Mouse (Mus musculus): Measurements from ENCODE around the gene Caprin1.
A peak's percentile ranks its signal among the peaks of the same experiment; 100 is the strongest.

Gene Caprin1

DNA sequence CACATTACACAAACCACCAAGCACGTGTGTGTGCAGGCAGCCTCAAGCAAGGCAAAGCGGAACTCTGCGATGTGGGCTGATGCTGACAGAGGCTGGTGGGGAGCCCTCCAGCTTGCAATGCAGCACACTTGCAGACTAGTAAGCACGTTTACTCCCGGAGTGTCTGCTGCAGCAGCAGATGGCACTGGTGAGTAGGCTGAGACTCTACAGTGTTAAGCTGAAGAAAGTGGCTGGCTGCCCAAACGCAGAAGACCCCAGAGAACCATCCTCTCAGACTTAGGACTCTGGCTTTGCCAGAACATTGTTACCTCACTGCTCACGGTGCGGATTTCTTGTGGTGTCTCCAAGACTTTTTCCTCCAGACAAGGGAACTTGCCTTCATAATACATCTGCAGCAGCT is 66.5 kb downstream of the Caprin1 start:
- DNase-seq (ENCODE audit: low read depth, low spot score): no peak

DNA sequence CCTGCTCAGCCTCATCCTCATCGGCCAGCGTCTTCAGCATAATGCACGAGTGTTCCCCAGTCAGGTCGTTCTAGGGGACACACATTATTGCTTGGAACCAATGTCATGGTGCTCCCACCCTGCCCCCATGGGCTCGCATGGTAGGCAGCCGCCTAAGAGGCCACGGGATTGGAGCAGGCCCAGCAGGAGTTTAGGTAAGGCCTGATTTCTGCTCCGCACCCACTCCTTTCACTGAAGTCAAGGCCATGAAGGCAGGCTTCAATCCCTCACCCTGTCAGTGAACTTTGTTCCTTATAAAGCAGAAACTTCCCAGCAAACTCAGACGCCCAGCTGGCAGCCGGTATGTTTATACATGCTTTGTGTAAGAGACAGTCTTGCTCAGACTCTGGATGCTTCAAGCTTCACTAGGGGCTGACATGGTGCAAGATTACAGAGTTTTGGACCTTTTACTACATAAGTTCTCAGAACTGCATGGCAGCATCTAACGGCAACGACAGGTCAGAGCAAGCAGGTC is 69.4 kb downstream of the Caprin1 start:
- DNase-seq (ENCODE audit: low read depth, low spot score): no peak

DNA sequence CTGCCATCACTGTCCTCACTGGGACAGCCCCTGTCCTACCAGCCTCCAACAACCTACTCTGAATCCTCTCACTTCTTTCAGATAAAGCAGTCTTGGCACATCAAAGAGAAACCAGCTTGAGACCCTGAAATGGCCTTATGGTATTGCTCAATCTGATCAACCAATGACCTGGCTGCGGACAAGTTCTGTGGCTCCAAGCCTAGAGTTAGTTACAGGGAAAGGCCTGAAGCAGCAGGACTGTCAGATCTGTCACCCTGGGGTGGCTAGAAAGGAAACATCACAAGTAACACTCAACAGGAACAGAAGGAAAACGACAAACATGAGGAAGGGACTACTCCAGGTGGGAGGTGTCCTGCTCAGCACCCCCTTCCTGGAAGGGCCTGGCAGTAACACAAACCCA is 72.9 kb downstream of the Caprin1 start:
- no peak for DNase-seq (ENCODE audit: low read depth, low spot score)

DNA sequence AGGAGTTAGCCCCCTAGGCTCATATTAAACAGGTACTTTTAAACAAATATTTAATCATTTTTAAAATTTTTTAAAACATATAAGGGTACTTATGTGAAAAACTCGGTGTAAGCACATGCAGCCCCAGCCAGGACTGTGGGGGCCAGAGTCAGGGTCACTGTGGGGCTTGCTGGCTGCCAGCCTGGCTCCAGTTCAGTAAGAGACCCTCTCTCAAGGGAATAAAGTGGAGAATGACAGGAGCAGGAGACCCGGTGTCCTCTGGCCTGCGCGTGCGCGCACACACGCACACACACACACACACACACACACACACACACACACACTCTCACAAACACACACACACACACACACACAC is 78.2 kb downstream of the Caprin1 start:
- no peak for DNase-seq (ENCODE audit: low read depth, low spot score)

DNA sequence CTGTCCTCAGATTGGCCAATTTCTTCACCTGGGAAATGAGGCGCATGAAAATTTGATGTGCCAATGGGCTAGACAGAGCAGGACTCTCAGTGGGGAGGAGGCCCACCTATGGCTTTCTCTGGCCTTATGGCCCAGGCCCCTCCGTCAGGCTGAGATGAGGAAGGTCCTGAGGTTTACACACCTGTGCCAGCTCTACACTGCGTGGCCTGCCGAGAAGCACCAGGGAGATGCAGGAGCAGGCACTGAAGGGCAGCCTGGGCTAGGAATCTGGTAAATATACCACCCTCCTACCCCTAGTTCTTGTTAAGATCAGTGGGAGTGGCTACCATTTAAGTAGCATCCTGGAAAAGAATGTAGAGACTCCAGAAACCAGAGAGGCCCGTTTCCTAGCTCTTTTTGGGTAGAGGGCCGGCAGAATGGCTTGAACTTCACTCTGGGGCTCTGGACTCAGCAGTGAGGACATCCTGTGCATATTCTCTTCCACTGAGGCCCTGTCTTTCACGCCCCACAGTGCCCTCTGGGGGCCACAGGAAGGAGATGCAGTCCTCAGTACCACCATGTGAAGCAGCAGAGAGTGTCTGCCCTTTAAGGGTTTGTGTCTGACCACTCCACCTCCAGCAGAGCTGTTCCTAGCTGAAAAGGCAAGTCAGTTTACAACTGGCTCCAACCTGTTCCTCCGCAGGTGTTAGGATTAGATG is 78.7 kb downstream of the Caprin1 start:
- DNase-seq (ENCODE audit: low read depth, low spot score): peak; percentile 72

DNA sequence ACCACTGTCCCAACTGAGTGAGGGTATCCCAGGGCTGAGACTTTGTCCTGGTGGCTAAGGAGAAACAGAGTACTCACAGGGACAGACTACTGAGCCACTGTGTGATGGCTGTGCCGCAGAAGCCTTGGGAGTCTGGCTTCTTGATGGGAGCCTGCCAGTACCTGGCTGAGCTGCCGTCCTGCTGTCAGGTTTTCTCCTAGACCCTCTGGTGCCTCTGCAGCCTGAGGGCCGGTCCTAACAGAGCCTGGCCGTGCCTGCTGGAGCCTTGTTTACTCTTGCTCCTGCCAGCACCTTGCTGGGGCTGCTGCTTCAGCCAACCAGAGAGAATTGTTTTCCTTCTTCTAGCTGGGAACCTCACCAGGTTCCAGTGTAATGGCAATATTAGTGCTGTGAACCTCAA is 83.0 kb downstream of the Caprin1 start:
- DNase-seq (ENCODE audit: low read depth, low spot score): no peak

DNA sequence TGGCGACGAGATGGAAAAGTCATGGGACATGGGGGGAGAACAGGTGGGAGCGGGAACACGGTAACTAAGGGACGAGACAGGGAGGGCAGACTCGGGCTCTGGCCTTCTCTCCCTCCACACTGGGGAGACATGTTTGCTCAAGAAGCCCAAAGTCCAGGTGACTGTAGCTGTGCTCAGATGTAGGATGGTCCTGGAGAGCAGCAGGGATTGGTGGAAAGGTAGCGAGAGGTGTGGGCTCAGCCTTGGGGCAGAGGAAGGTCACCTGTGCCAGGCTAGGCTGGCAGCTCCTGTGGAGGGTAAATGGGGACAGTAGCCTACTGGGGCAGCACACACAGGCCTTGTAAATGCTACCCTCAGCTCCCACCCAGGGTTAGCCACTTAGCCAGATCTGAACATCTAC is 83.6 kb downstream of the Caprin1 start:
- no peak for DNase-seq (ENCODE audit: low read depth, low spot score)
